Mouse (Mus musculus) cerebellum, adult 2 months (tissue): ENCODE results near the gene Ifit3b. TPM values are rescaled to one million over a fixed set of nuclear protein-coding genes. Genes with fewer than 3 reads are reported as not detected.
A peak's percentile ranks its signal among the peaks of the same experiment; 100 is the strongest.
"Not testable (repeated sequence)": the region's sequence is repeated elsewhere in the genome, so short reads cannot be mapped to it uniquely, and the experiment has no call there.

ENCODE experiments used
- DNase-seq, 2 experiments: peaks; one replicate each; pipeline ENCODE4 v3.0.0; 2021
- H3K27ac ChIP-seq: fragments of 200-500 bp; 2 replicates; pipeline ENCODE4 v1.5.1; 2012; ENCODE audit warnings: low read length, control low read depth, inconsistent platforms; ENCODE audit not compliant: insufficient read depth
- H3K27me3 ChIP-seq: fragments of 200-500 bp; 2 replicates; pipeline ENCODE4 v1.6.1; 2012; ENCODE audit warnings: inconsistent platforms, mild to moderate bottlenecking, low read length, moderate library complexity; ENCODE audit not compliant: control insufficient read depth, insufficient read depth
- H3K4me1 ChIP-seq: fragments of 200-500 bp; 2 replicates; pipeline ENCODE4 v1.6.1; 2011; ENCODE audit warnings: low read length; ENCODE audit not compliant: control insufficient read depth, insufficient read depth
- H3K4me3 ChIP-seq: fragments of 200-500 bp; replicated peaks from 2 replicates; pipeline ENCODE3; 2011; ENCODE audit warnings: mild to moderate bottlenecking, low read depth, low read length, control low read depth; ENCODE audit not compliant: insufficient read depth
- CTCF ChIP-seq: fragments of 200-500 bp; IDR thresholded peaks from 2 replicates; pipeline ENCODE4 v1.5.1; 2011; ENCODE audit warnings: low read depth, mild to moderate bottlenecking, control low read depth, low read length, moderate library complexity, borderline replicate concordance; ENCODE audit not compliant: insufficient read depth
- POLR2A ChIP-seq: fragments of 200-500 bp; IDR thresholded peaks from 2 replicates; pipeline ENCODE4 v1.6.1; 2011; ENCODE audit warnings: low read length, control low read depth, borderline replicate concordance; ENCODE audit not compliant: insufficient read depth
- WGBS: fragments of 180-500 bp; shearing (Covaris S2); methylation state at CpG from one replicate; pipeline ENCODE4 v1.1.7; 2018; 5-methylcytosine and 5-hydroxymethylcytosine counted together
- polyA plus RNA-seq: library from polyadenylated mRNA; depleted of rRNA; stranded (reverse); fragments of >200 nt; gene quantifications from 2 replicates; pipeline ENCODE4 v1.2.3, GENCODE M21; 2012; rRNA removed

The Ifit3b gene
- polyA plus RNA-seq = 5.5 and 5.8 TPM in 2 replicates

GRCm38 (mm10) chr19:34607237-34608051 lies at the start of gene Ifit3b:
Ifit3b (plus strand) TSS chr19:34607970.
- H3K4me1 ChIP-seq, DNase-seq, H3K4me3 ChIP-seq, H3K27me3 ChIP-seq: not testable (repeated sequence)
- WGBS = 38% methylated on average over 4 of the region's 4 CpGs
- 0 out of 2 replicates have a peak within 1 kb of the TSS, but pooled peaks have one; percentile 39 for H3K27ac ChIP-seq

GRCm38 (mm10) chr19:34562556-34562955 lies 45.2 kb upstream of the Ifit3b start:
- TF ChIP-seq POLR2A (no peak), CTCF (no peak)
- no peak overlapping the region for H3K4me3 ChIP-seq
- H3K27ac ChIP-seq = no peak overlapping the region
- DNase-seq = no peak
- no peaks in the 10 kb centered on the region for H3K4me1 ChIP-seq
- no peaks in the 10 kb centered on the region for H3K27me3 ChIP-seq

- Histone ChIP-seq H3K4me1 (no peaks in the 10 kb centered on the region), H3K27ac (no peak overlapping the region), H3K27me3 (no peaks in the 10 kb centered on the region), H3K4me3 (no peak overlapping the region)
- WGBS = 95% methylated on average over 1 of the region's 1 CpGs
- TF ChIP-seq POLR2A = no peak
- TF ChIP-seq CTCF = no peak
- no peak for DNase-seq
Measured at GRCm38 (mm10) chr19:34566178-34566784, 41.5 kb upstream of the Ifit3b start.

GRCm38 (mm10) chr19:34568988-34569895 lies 38.5 kb upstream of the Ifit3b start:
- 77% methylated on average over 7 of the region's 7 CpGs for WGBS
- TF ChIP-seq POLR2A (no peak), CTCF (no peak)

GRCm38 (mm10) chr19:34569896-34570476 lies 37.8 kb upstream of the Ifit3b start:
- no peak overlapping the region for H3K4me3 ChIP-seq
- no peaks in the 10 kb centered on the region for H3K4me1 ChIP-seq
- TF ChIP-seq CTCF = no peak
- no peak for DNase-seq
- H3K27me3 ChIP-seq = no peaks in the 10 kb centered on the region
- WGBS = 80% methylated on average over 4 of the region's 4 CpGs
- no peak overlapping the region for H3K27ac ChIP-seq

More at GRCm38 (mm10) chr19:34568988-34569895, 38.5 kb upstream of the Ifit3b start:
- Histone ChIP-seq H3K4me1 (no peaks in the 10 kb centered on the region), H3K27ac (no peak overlapping the region), H3K4me3 (no peak overlapping the region), H3K27me3 (no peaks in the 10 kb centered on the region)
- DNase-seq = no peak

GRCm38 (mm10) chr19:34571080-34571479 lies 36.7 kb upstream of the Ifit3b start:
- no peak for TF ChIP-seq CTCF
- TF ChIP-seq POLR2A = no peak
- H3K27me3 ChIP-seq = no peaks in the 10 kb centered on the region
- no peak for DNase-seq
- WGBS = 95% methylated on average over 1 of the region's 1 CpGs
- no peak overlapping the region for H3K27ac ChIP-seq
- H3K4me1 ChIP-seq = no peaks in the 10 kb centered on the region
- no peak overlapping the region for H3K4me3 ChIP-seq

GRCm38 (mm10) chr19:34573650-34574049 lies 34.1 kb upstream of the Ifit3b start:
- WGBS = 93% methylated on average over 5 of the region's 5 CpGs
- Histone ChIP-seq H3K27me3 (no peaks in the 10 kb centered on the region), H3K4me3 (no peak overlapping the region), H3K27ac (no peak overlapping the region), H3K4me1 (no peaks in the 10 kb centered on the region)
- no peak for DNase-seq
- TF ChIP-seq POLR2A (no peak), CTCF (no peak)
